Mouse (Mus musculus) gastrocnemius, adult 2 months (tissue): Measurements from ENCODE around the gene Fcer1g. TPM values are rescaled to one million over a fixed set of nuclear protein-coding genes. Genes with fewer than 3 reads are reported as not detected.

Experiments
- DNase-seq: peaks from one replicate; pipeline ENCODE4 v3.0.0; 2022
- H3K27ac ChIP-seq: fragments of 200-600 bp; 2 replicates; pipeline ENCODE4 v1.8.1; 2022; ENCODE audit warnings: mild to moderate bottlenecking
- H3K4me3 ChIP-seq: fragments of 200-600 bp; 2 replicates; pipeline ENCODE4 v1.8.1; 2022; ENCODE audit warnings: mild to moderate bottlenecking, moderate library complexity
- CTCF ChIP-seq: fragments of 200-600 bp; IDR thresholded peaks from 2 replicates; pipeline ENCODE4 v1.8.1; 2022; ENCODE audit warnings: antibody characterized with exemption, mild to moderate bottlenecking, moderate library complexity
- intact Hi-C: fragments of 180-260 bp; cut with DNase I; formaldehyde crosslinking; loops from one replicate; pipeline ENCODE4 v1.15.1; 2025
- total RNA-seq, 2 experiments: library from RNA; stranded (reverse); gene quantifications; 2 replicates each; pipeline ENCODE4 v1.2.3; 2021

Fcer1g gene
- total RNA-seq, 2 experiments from 2014 or later, result 2.5 to 6.1 TPM

DNA sequence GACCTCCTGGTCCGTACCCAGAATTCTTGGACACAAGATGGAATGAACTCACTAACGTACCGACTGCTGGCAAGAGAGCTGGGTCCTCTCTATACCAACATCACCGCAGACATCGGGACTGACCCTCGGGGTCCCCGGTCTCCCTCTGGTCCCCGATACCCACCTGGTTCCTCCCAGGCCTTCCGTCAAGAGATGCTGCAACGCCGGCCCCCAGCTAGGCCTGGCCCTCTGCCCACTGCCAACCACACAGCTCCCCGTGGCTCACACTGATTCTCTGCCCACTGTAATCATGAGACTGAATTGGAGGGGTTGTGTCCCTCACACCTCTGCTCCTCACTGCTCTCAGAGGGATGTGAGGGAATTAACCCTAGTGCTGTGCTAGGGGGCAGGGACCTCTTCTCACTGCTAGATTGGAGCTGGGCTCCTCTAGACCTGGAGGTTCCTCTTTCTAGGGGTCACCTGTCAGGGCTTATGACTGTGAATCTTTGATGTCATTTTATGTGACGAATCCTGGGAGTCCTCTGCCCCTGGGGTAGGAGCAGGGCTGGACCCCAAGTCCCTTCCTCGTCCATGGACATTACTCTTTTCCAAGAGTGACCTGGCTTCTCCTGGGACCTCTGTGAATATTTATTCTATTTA, 42.1 kb upstream of the Fcer1g start:
- no peak for TF ChIP-seq CTCF

DNA sequence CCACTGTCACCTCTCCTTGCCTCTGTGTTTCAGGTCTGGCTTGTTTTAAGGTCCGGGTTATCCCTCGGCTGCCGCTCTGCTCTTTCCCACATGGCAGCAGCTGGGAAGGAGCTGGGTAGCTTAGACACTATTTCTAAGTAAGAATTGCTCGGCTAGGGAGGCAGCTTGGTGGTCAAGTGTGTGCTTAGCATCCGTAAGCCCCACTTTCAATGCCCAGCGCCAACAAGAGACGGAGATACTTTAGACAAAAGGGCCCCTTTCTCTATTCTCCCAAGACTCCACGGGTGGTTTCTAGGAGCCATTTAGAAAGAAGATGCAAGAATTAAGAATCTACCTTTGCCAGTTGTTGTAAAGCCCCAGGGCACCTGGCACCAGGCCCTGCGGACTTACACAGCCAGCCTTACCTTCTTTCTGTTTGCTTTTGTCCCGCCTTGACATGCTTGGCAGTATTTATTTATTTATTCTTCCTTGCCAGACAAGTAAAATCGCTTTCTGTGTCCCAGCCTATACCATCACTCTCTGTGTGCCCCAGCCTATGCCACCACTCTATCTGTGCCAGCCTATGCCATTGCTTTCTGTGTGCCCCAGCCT, 41.1 kb upstream of the Fcer1g start:
- Histone ChIP-seq H3K27ac (no peak overlapping the region), H3K4me3 (no peak overlapping the region)
- intact Hi-C loops, result no loop called here
- TF ChIP-seq CTCF, result no peak
- no peak for DNase-seq

More for the DNA sequence above, 42.1 kb upstream of the Fcer1g start:
- H3K4me3 ChIP-seq, result no peak overlapping the region
- intact Hi-C loops, result no loop called here
- DNase-seq, result no peak
- H3K27ac ChIP-seq, result no peak overlapping the region

DNA sequence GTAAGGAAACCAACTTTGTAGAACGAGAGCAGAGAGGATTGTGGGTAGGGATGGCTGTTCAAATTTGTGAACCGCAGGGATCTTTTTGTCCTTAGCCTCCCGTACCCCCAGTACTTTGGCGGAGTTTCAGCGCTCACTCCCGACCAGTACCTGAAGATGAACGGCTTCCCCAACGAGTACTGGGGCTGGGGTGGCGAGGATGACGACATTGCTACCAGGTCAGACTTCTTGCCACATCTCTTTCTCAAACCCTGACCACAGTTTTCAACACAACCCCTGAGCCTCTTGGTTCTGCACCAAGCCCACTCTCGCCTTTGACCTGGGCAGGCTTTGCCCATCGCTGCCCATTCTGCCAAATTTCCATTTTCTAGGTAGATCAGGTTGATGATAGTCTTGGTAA, 40.0 kb upstream of the Fcer1g start:
- H3K4me3 ChIP-seq, result no peak overlapping the region
- intact Hi-C loops, result no loop called here
- no peak for DNase-seq
- no peak overlapping the region for H3K27ac ChIP-seq
- TF ChIP-seq CTCF, result no peak

DNA sequence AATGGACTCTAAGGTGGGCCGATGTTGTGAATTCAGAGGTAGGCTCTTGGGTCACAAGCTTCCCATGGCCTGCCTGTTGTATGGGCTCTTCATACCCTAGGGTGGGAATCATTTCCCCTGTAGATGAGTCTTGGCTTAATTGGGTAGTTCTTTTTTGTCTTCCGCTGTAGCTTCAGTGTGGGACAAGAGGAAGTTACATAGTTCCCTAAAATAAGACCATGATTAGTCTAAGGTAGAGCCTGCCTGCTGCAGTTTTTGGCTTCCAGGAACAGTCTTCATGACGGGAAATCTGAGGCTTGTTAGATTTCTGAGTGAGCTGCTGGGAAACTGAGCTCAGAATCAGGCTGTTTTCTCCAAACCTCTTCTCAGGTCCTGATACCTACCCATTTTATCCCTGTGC, 37.9 kb upstream of the Fcer1g start:
- no peak for TF ChIP-seq CTCF
- Histone ChIP-seq H3K27ac (peak overlapping the region; percentile 31; the same call in 1 of the 2 replicates), H3K4me3 (peak overlapping the region; percentile 17; the same call in 1 of the 2 replicates)
- DNase-seq, result no peak
- intact Hi-C loops, result no loop called here

DNA sequence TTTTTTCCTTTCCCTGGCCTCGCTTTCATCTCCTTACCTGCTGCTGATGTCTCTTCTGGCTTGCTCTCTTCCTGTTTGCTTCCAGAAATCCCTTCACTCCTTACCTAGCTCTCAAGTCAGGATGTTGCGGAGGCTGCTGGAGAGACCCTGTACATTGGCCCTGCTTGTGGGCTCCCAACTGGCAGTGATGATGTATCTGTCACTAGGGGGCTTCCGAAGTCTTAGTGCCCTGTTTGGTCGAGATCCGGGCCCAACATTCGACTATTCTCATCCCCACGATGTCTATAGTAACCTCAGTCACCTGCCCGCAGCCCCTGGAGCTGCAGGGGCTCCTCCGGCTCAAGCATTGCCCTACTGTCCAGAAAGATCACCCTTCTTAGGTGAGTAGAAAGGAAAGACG, 37.5 kb upstream of the Fcer1g start:
- intact Hi-C loops, result loop anchor here (2.0 kb wide), 1 partner anchor 15 kb away; the partner anchor contains the start of gene Usp21
- no peak for DNase-seq
- H3K4me3 ChIP-seq, result peak overlapping the region; percentile 17; the same call in 1 of the 2 replicates
- peak overlapping the region; percentile 31; the same call in 1 of the 2 replicates for H3K27ac ChIP-seq
- TF ChIP-seq CTCF, result no peak

DNA sequence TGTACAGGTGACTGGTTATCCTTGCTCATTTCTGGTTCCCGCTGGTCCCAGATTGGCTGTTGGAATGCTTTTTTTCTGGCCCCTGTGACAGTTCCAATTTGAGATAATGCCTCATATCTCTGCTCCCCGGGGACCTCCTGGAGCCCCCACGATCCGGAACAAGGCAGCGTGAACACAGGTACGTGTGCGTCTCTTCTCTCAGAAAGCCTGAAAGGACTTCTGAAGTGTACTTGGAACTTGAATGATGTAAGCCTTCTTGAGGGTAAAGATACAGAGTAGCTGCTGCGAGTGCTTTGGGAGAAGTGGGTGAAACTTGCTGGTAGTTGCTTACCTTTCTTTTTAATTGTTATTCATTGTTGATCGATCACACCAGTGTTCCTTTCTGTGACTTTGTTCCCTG, 37.0 kb upstream of the Fcer1g start:
- H3K27ac ChIP-seq, result peak overlapping the region; percentile 92; the same call in 1 of the 2 replicates
- intact Hi-C loops, result loop anchor here (2.0 kb wide), 1 partner anchor 16 kb away; the partner anchor contains the start of gene Usp21
- no peak for TF ChIP-seq CTCF
- no peak for DNase-seq
- H3K4me3 ChIP-seq, result peak overlapping the region; percentile 83

DNA sequence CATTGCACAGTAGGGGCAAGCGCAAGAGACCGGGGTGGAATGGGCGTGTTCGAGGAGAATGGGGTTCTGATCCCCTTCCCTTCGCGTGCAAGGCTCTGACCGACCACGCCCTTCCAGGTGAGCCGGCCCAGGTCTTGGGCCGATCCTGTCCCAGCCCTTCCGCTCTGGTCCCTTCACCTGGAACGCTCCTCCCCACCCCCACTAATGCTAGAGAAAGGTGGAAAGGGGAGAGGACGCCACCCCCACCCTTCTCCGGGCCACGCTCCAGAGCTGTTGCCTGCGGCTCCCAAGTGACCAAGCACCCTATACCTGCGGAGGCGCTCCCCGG, 36.4 kb upstream of the Fcer1g start:
- peak overlapping the region; percentile 92 for H3K27ac ChIP-seq
- DNase-seq, result no peak

DNA sequence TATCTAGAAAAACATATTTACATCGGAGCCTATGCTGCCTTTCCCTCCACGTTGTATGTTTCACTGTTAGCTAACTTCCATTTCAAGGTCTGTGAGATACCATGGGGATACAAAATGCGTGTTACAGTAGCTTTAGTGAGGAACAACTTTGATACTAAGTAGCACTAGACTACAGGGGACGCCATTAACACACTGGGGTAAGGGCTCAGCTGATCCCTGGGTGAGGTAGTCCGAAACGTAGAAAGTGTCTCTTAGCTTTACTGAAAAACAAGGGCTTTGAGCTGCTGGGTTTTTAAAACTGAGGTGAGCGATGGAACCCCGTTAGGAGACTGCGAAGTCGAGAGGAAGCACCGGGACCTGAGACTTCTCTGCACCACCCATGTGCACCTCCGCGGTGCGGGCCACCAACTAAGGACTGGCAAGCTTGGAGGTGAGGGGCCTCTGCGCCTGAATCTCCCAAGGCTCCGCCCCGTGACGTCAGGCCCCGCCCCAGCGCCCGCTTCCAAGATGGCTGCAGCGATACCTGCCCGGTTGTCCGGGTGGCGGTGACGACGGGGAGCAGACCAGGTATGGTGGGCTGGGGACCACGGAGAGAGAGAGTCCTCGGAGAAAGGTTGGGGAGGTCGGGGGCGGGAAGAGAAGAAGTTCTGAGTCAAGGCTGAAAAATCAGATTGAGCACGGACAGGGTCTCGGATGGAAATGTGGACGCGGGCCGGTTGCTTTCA, 35.8 kb upstream of the Fcer1g start, which contains the start of gene B4galt3:
Gene B4galt3 (plus strand): TSS at position 481 of the 725 bp plus-strand sequence.
- intact Hi-C loops, result loop anchor here (2.0 kb wide), 1 partner anchor 17 kb away; the partner anchor contains the start of gene Usp21
- Histone ChIP-seq H3K27ac (peak within 1 kb of the TSS; percentile 92), H3K4me3 (peak within 1 kb of the TSS; percentile 83)
- no peak for TF ChIP-seq CTCF
- peak; percentile 97 for DNase-seq

More for the DNA sequence above, 36.4 kb upstream of the Fcer1g start:
- peak overlapping the region; percentile 83 for H3K4me3 ChIP-seq
- no peak for TF ChIP-seq CTCF
- intact Hi-C loops, result loop anchor here (2.0 kb wide), 1 partner anchor 16 kb away; the partner anchor contains the start of gene Usp21

DNA sequence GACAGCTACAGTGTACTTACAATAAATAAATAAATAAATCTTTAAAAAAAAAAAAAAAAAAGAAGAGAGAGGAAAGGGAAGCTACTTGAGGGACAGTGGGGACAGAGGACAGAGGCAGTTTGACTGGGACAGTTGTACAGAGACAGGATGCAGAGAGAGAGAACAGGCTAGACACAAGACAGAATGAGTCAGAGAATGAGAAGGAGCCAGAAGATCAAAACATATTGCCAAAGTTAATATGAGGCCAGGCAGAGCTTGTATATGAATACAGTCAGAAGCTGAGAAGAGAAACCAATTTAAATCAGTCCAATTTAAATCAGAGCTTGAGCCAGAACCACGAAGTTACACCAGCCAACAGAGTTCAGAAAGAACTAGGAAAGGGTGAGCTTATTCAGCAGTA, 34.2 kb upstream of the Fcer1g start:
- Histone ChIP-seq H3K4me3 (no peak overlapping the region), H3K27ac (peak overlapping the region; percentile 24)
- intact Hi-C loops, result no loop called here
- no peak for TF ChIP-seq CTCF
- DNase-seq, result no peak

DNA sequence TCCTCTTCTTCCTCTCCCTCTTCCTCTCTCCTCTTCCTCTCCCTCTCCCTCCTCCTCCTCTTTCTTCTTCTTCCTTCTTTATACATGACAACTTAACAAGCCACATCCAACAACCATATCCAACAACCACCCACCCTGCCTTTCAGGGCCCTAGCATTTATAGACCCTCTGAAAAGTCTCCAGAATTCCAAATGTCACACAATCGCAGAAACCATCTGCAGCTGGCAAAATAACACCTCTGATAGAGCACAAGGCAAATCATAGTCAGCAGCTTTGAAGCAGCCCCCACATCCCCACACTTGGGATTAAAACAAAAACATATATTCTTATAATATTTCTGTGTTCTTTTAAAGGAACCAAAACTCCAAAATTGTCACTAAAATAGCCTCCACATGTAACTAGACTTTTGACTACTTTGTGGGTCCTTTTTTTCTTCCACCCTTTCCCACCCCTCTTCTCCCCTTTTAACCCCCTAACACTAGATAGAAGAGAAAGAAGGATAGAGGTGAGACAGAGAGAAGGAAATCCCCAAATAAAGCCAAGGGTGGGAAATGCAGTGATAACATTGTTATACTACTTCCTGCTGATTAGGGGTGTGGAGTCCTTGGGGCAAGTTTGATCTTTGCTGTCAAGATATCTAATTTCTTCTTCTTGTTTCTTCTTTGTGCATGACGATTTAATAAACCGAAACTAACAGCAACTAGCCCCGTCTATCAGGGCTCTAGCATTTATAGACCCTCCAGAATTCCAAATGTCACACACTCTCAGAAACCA, 32.0 kb upstream of the Fcer1g start:
- intact Hi-C loops, result no loop called here
- Histone ChIP-seq H3K4me3 (no peak overlapping the region), H3K27ac (no peak overlapping the region)
- TF ChIP-seq CTCF, result no peak
- no peak for DNase-seq

DNA sequence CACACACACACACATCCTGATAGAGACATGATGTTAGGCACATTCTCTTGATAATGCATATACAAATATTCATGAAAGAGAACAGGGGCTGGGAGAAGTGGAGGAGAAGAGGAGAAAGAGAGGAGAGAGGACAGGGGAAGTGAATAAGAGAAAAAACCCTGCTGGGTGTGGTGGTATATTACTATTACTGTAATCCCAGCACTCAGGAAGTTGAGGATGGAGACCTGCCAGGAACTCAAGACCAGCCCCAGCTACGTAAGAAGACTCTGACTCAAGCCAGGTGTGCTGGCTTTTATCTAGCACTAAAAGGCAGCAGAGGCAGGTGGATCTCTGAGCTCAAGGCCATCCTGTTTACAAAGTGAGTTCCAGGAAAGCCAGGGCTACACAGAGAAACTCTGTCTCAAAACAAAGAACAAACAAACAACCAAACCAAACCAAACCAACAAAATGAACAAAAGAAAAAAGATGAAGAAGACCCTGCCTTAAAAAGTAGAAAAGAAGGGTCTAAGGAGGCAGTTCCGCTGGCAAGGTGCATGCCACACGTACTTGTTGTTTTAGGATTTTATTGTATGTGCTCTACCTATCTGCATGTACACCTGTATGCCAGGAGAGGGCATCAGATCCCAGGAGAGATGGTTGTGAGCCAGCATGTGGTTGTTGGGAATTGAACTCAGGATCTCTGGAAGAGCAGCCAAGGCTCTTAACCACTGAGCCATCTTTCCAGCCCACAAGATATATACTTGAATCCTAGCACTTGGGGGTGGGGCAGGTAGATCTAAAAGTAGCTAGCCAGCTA, 29.7 kb upstream of the Fcer1g start:
- no peak; the same call in 1 of the 2 replicates for TF ChIP-seq CTCF
- intact Hi-C loops, result loop anchor here (5.0 kb wide), 1 partner anchor 102 kb away; no protein-coding TSS in a partner anchor
- DNase-seq, result peak; percentile 18
- H3K27ac ChIP-seq, result peak overlapping the region; percentile 84
- H3K4me3 ChIP-seq, result no peak overlapping the region
